In the genomic region with DNA sequence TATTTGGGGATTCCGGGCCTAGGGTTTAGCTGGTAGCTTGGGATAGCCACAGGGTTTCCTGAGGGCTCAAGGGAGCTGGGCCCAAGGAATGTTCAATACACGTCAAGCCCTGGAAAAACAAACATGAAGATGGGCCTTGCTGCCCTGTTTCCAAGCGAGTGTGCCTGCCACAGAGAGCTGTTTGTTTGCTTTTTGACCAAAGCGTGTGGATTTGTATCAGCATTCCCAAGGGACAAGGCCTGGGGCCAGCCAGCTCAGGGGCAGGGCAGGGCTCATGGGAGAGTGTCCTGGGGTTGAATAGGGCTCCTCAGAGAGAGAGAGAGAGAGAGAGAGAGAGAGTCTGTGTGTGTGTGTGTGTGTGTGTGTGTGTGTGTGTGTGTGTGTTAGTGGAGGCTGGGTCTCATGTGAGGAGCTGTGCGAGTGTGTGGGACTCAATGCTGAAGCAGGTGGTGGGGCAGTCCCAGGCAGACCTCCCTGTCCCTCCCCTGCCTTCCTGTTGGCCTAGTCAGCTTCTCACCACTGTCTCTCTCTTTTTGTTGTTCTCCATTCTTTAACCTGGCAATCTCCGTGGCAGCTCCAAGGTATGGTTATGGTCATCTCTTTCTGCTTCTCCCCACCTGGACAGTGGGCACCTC, we compare ENCODE assay signal across 19 mouse cellular contexts.
DNase-seq lines count a peak whose midpoint lies in the region; ATAC-seq and TF ChIP-seq lines count a peak whose summit lies in the region.
"Had no signal": no experiment of that assay in that cellular context is flagged by ENCODE, and none has a peak within 500 bp of the region (broad histone marks: within the 10 kb centered on the region; RNA-seq: fewer than 3 reads in every experiment).

No protein-coding gene starts in this region.

- no peaks in the 10 kb centered on the region for H3K9me3 ChIP-seq in kidney, embryonic 14.5 days (ENCODE audit: control insufficient read depth, low read length)
- no peaks in the 10 kb centered on the region for H3K9me3 ChIP-seq in CH12.LX (replicated peaks; ENCODE audit: low read length)
- H3K9me3 ChIP-seq in heart, embryonic 11.5 days (replicated peaks; ENCODE audit: control insufficient read depth, low read length) = no peaks in the 10 kb centered on the region
- H3K9me3 ChIP-seq: embryonic facial prominence, embryonic 13.5 days; heart, embryonic 15.5 days; hindbrain, embryonic 12.5 days had no signal

- H3K4me2 ChIP-seq in kidney, embryonic 14.5 days (replicated peaks; ENCODE audit: low read depth, low read length) = no peak overlapping the region
- no peak overlapping the region for H3K4me2 ChIP-seq in CH12.LX (ENCODE audit: insufficient read depth, low read depth, poor library complexity, severe bottlenecking)
- no peak overlapping the region for H3K4me2 ChIP-seq in heart, embryonic 11.5 days
- H3K4me2 ChIP-seq: embryonic facial prominence, embryonic 13.5 days; heart, embryonic 15.5 days; hindbrain, embryonic 12.5 days had no signal

- no peak overlapping the region for H3K4me3 ChIP-seq in kidney, embryonic 14.5 days (ENCODE audit: low read length)
- peak overlapping the region in 1 of 3 experiments; percentile 38 for H3K4me3 ChIP-seq in CH12.LX (replicated peaks in 1 of 3; ENCODE audit: low read depth in 2 of 3, low read length in 2 of 3, poor library complexity in 1 of 3)
- H3K4me3 ChIP-seq in heart, embryonic 11.5 days (ENCODE audit: low read depth, low read length) = no peak overlapping the region
- H3K4me3 ChIP-seq: embryonic facial prominence, embryonic 13.5 days; heart, embryonic 15.5 days; hindbrain, embryonic 12.5 days had no signal

- H3K27me3 ChIP-seq in kidney, embryonic 14.5 days (ENCODE audit: control insufficient read depth, insufficient read depth, low read length) = no peaks in the 10 kb centered on the region
- no peaks in the 10 kb centered on the region for H3K27me3 ChIP-seq in CH12.LX (replicated peaks)
- H3K27me3 ChIP-seq in heart, embryonic 11.5 days (ENCODE audit: control insufficient read depth, insufficient read depth, low read length) = peaks cover 5% of the 10 kb centered on the region; the same call in 1 of the 2 replicates
- H3K27me3 ChIP-seq: embryonic facial prominence, embryonic 13.5 days; heart, embryonic 15.5 days; hindbrain, embryonic 12.5 days had no signal

- TF ChIP-seq CTCF in CH12.LX (conservative IDR thresholded peaks at IDR 0.05 in 1 of 2, IDR thresholded peaks at IDR 0.05 in 1 of 2; ENCODE audit: low read depth in 2 of 2, low read length in 2 of 2) = no peak

- H3K79me2 ChIP-seq in CH12.LX (replicated peaks; ENCODE audit: control insufficient read depth, extremely low read depth, insufficient read depth, poor library complexity, severe bottlenecking) = no peaks in the 10 kb centered on the region

- in situ Hi-C loops in CH12.LX (cut with MboI; ENCODE audit: low pct_ligation_motif_present, low pct_unique_long_range_greater_than_20kb, low sequenced_read_pairs) = no loop called here

- no peak for ATAC-seq in kidney, embryonic 14.5 days (ENCODE audit: low FRiP score, low TSS enrichment)
- no peak for ATAC-seq in heart, embryonic 11.5 days (replicated peaks; ENCODE audit: insufficient number of reproducible peaks, low FRiP score, low TSS enrichment)
- ATAC-seq: inflammation-experienced regulatory T-cells, adult 6 months had no signal

- TF ChIP-seq RAD21 in CH12.LX (IDR thresholded peaks at IDR 0.05; ENCODE audit: low read depth, low read length) = no peak

- WGBS in kidney, embryonic 14.5 days = 50% methylated on average over 6 of the region's 6 CpGs
- WGBS in heart, embryonic 11.5 days (ENCODE audit: insufficient replicate concordance) = 55% methylated on average over 6 of the region's 6 CpGs

- TF ChIP-seq EP300 in CH12.LX (IDR thresholded peaks at IDR 0.05; ENCODE audit: low read length) = no peak

- no peaks in the 10 kb centered on the region for H3K36me3 ChIP-seq in kidney, embryonic 14.5 days (ENCODE audit: control insufficient read depth, insufficient read depth, low read length)
- peaks cover 0 to 3% of the 10 kb centered on the region in 2 experiments for H3K36me3 ChIP-seq in CH12.LX (replicated peaks in 1 of 2; ENCODE audit: control insufficient read depth in 1 of 2, insufficient read depth in 1 of 2, low read length in 1 of 2)
- H3K36me3 ChIP-seq in heart, embryonic 11.5 days (ENCODE audit: control insufficient read depth, insufficient read depth, low read length) = no peaks in the 10 kb centered on the region
- H3K36me3 ChIP-seq: embryonic facial prominence, embryonic 13.5 days; heart, embryonic 15.5 days; hindbrain, embryonic 12.5 days had no signal

- DNase-seq in kidney, adult 9 months = peak; percentile 23
- DNase-seq in CH12.LX (ENCODE audit: extremely low read depth) = peak; percentile 72
- DNase-seq in adipocyte (ENCODE audit: low spot score) = peak; percentile 81
- peak; percentile 3 for DNase-seq in lung, postnatal 25 days (ENCODE audit: low spot score)
- no peak for DNase-seq in cerebellum, postnatal 36 days
- DNase-seq: adrenal gland, postnatal 25 days; cerebellum, adult 18-20 months; heart, adult 11 months; left cerebral cortex, postnatal 4 days; midbrain, embryonic 14.5 days; retina, postnatal 1 day had no signal

- H3K9ac ChIP-seq in kidney, embryonic 14.5 days (ENCODE audit: low read depth, low read length) = no peak overlapping the region
- no peak overlapping the region for H3K9ac ChIP-seq in CH12.LX (ENCODE audit: insufficient read depth, low read depth)
- H3K9ac ChIP-seq in heart, embryonic 11.5 days (ENCODE audit: low read depth, low read length) = no peak overlapping the region
- H3K9ac ChIP-seq: embryonic facial prominence, embryonic 13.5 days; heart, embryonic 15.5 days; hindbrain, embryonic 12.5 days; liver, embryonic 14.5 days had no signal

- no peak overlapping the region for H3K27ac ChIP-seq in kidney, embryonic 14.5 days (ENCODE audit: low read depth, low read length)
- no peak overlapping the region for H3K27ac ChIP-seq in CH12.LX (ENCODE audit: insufficient read depth, low read depth)
- no peak overlapping the region for H3K27ac ChIP-seq in heart, embryonic 11.5 days (ENCODE audit: low read depth, low read length)
- H3K27ac ChIP-seq: embryonic facial prominence, embryonic 13.5 days; heart, embryonic 15.5 days; hindbrain, embryonic 12.5 days; liver, embryonic 14.5 days; macrophage had no signal

- dilution Hi-C loops in CH12.LX (cut with MboI; ENCODE audit: extremely low pct_ligation_motif_present, extremely low pct_unique_long_range_greater_than_20kb, low sequenced_read_pairs) = no loop called here

- TF ChIP-seq POLR2A in CH12.LX (IDR thresholded peaks at IDR 0.05; ENCODE audit: low read depth, low read length) = no peak

- no peaks in the 10 kb centered on the region for H3K4me1 ChIP-seq in kidney, embryonic 14.5 days (ENCODE audit: control insufficient read depth, insufficient read depth, low read length)
- peaks cover 11 to 33% of the 10 kb centered on the region in 2 experiments for H3K4me1 ChIP-seq in CH12.LX (ENCODE audit: control insufficient read depth in 1 of 2, insufficient read depth in 2 of 2)
- 0 out of 2 replicates have a peak, but pooled peaks cover 2% of the 10 kb centered on the region for H3K4me1 ChIP-seq in heart, embryonic 11.5 days (ENCODE audit: control insufficient read depth, insufficient read depth, low read length)
- H3K4me1 ChIP-seq: heart, embryonic 15.5 days had no signal

TF ChIP-seq in CH12.LX, 34 proteins besides CTCF, POLR2A, EP300 and RAD21:
- TF ChIP-seq PAX5 (IDR thresholded peaks at IDR 0.05; ENCODE audit: low read length) (no peak), IRF4 (IDR thresholded peaks at IDR 0.05; ENCODE audit: low read depth, low read length) (peak; percentile 42; the same call in 1 of the 2 replicates), MAZ (IDR thresholded peaks at IDR 0.05; ENCODE audit: low read depth, low read length) (no peak), USF1 (IDR thresholded peaks at IDR 0.05; ENCODE audit: low read depth, low read length) (no peak), BHLHE40 (IDR thresholded peaks at IDR 0.05; ENCODE audit: low read depth, low read length) (peak; percentile 66), CHD1 (IDR thresholded peaks at IDR 0.05; ENCODE audit: low read depth, low read length) (no peak), ETS1 (conservative IDR thresholded peaks at IDR 0.05; ENCODE audit: low read depth, low read length) (peak; percentile 34; the same call in 1 of the 2 replicates), HCFC1 (IDR thresholded peaks at IDR 0.05; ENCODE audit: low read depth, low read length) (no peak)

Comparison
In these comparisons a context has a peak if more than half of its experiments do, and no peak if none do; other contexts are left out.
1. DNase-seq: peak in kidney, adult 9 months (single experiment), CH12.LX (single experiment), adipocyte (single experiment) and lung, postnatal 25 days (single experiment); none in cerebellum, postnatal 36 days (0 of 2).